Mouse (Mus musculus) ES-CJ7 (cell line): ENCODE data around the gene Cdh1.
A peak's percentile ranks its signal among the peaks of the same experiment; 100 is the strongest.

Experiments
- DNase-seq: peaks from one replicate; pipeline ENCODE4 v3.0.0; 2011; ENCODE audit warnings: low read depth, low spot score

Cdh1 gene

DNA sequence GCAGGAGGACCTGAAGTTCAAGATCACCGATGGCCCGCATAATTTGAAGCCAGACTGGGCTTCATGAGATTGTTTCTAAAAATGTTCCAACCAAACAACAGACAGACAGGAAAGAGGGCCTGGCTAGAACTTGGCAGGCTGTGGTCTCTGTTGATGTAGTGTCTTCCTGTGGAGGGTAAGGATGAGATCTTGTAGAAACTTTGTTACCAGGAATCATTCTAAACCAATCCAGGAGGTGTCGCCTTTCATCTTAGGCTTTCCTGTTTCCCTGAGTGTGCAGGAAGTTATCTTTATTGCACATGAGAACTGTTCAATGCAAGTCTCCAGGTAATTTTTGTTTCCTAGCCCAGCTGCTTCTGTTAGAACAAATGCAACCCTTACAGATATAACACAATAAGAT is 48.8 kb downstream of the Cdh1 start:
- no peak for DNase-seq

DNA sequence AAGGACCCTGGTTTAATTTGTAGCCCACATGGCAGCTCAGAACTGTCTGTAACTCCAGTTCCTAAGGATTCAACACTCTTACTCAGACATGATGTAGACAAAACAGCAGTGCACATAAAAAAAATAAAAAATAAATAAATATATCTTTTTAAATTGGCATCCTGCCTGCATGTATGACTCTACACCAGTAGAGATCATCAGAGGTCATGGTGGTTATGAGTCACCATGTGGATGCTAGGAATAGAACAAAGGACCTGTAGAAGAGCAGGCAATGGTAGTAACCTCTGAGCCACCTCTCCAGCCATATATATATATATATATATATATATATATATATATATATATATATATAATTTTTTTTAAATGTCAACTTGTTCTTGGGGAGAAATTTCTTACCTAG is 52.9 kb downstream of the Cdh1 start:
- DNase-seq = no peak

DNA sequence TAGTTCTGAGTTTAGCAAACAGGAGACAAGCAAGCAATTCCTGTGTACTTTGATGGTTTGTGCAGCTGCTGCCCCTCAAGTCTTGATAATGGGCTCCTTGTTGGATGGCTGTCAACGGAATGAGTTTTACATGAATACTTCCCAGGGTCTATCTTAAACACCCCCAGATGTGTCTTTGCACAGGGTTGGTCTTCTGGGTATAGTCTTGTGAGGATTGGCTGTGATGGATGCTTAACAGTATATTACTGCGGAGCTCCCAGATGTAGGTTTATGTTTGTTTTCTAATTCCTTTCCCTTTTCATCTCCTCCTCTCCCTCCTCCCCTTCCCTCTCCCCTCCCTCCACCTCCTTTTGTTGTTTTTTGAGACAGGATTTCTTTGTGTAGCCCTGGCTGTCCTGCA is 69.6 kb downstream of the Cdh1 start:
- DNase-seq = no peak

DNA sequence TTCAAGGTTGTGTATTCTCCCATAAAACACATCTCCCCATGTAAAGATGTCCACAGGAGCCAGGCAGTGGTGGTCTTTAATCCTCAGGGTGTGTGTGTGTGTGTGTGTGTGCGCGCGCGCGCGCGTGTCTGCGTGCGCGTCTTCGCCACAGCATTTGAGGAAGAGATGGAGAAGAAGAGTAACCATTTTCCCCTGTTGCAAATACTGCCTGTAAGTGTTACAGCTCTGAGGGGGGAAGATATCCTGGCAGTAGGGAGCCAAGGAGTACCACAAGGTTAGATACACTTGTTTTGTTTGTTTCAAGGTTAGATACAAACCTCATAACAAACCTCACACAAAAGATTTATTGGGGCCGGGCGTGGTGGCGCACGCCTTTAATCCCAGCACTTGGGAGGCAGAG is 71.2 kb downstream of the Cdh1 start:
- DNase-seq = peak; percentile 57

DNA sequence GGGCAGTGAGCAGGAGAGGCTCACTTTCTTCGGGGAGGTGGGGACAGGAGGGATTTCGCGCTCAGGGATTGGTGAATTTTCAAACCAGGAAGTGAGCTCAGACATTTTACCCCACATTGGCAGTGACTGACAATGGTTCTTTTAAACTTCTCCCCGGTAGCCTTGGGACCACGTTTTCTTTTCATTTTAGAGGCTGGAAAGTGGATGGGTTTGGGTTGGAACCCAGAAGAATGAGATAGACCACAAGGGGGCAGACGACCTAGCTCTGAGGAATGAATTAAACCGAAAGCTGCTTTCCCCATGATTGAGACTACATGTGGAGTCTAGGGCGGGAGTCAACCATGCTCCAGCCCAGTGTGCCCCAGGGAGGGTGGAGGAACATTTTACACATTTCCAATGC is 71.7 kb downstream of the Cdh1 start:
- DNase-seq = peak; percentile 95

DNA sequence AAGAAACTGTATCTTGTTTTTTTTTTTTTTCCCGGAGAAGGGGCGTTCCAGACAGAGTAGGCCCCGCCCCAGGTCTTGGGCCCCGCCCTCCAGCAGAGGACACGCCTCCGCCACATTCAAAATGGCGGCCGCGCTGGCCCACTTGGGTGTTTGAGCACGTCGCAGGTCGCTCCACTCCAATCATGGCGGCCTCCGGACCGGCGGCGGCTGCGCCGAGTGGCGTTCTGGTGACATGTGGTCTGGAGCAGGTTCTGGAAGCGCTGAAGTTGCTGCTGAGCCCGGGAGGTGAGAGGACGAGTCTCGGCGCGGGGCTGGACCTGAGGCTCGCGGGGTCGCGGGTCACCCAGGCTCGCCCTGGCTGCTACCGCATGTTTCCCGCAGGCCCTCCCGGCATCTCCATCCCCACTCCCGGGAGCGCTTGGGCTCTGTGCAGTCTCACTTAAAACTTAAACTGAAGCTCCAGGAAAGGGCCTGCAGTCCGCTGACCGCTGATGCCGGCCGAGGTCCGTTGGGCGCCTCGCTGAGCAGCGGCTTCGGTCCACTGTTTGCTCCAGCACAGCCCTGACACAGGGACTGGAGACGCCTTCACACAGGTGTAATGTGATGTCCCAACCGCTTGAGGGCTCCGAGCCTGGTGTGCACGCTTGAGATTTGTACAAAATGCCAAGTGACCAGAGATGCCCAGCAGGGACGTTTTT is 80.0 kb downstream of the Cdh1 start, which contains the start of gene Tango6:
Gene Tango6 (plus strand): TSS at position 98 of the 698 bp plus-strand sequence.
- DNase-seq = peak; percentile 92

DNA sequence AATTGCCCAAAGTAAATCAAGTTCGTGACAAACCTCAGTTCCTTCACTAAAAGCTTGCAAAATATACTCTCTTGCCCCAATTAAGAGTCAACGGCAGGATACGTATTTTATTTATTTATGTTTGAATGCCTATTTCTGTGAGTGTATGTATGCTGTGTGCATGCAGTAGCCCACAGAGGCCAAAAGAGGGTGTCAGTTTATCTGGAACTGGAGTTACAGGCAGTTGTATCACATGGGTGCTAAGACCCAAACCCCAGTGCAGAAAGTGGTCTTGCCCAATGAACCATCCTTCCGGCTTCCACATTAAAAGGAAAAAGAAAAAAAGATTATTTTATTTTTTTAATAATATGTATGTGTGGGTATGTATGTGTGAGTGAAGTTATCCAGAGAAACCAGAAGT is 81.2 kb downstream of the Cdh1 start:
- DNase-seq = peak; percentile 59

DNA sequence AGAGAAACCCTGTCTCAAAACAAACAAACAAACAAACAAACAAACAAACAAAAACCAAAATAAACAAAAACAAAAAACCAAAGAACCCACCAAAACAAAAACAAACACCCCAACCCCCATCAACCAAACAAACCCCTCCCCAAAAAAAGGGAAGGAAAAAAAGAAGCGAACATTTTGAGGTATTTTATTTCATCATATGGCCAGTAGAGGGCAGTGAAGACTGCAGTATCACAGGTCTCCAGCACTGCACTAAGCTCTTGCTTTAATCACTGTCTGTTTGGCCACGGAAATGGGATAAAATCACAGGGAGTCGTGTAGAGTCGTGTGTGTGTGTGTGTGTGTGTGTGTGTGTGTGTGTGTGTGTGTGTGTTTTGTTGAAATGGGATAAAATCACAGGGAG is 84.3 kb downstream of the Cdh1 start:
- DNase-seq = peak; percentile 70

DNA sequence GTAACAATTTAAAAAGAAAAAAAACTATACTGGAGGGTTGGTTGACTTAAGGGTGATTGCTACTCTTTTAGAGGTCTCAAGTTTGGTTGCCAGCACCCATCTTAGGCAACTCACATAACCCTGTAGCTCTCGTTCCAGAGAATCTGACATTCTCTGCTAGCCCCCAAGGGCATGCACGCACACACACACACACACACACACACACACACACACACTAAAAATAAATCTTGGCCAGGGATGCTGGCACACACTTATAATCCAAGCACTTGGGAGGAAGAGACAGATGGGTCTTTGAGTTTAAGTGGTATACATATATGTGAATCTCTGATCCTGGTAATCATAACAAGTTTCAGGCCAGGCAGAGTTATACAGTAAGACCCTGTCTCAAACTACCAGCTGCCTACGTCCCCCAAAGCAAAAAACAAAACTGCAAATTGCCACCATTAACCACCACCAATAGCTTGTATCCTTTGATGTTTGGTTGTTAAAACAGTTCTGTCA is 94.6 kb downstream of the Cdh1 start:
- DNase-seq = no peak

DNA sequence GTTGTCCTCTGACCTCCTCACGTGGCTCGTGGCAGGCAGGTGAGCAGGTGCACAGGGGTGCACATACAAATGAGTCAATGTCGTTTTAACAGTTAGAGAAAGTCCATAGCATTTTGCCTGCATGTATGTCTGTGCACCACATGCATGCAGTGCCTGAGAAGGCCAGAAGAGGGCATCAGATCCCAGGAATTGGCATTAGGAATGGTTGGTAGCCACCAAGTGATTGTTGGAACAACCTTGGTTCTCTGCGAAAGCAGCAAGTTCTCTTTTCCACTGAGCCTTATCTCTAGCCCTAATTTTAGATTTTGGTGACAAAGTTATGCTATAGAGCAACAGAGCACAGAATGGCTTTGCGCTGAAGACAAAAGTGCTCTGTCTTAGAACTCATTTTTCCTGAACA is 96.4 kb downstream of the Cdh1 start:
- peak; percentile 76 for DNase-seq

DNA sequence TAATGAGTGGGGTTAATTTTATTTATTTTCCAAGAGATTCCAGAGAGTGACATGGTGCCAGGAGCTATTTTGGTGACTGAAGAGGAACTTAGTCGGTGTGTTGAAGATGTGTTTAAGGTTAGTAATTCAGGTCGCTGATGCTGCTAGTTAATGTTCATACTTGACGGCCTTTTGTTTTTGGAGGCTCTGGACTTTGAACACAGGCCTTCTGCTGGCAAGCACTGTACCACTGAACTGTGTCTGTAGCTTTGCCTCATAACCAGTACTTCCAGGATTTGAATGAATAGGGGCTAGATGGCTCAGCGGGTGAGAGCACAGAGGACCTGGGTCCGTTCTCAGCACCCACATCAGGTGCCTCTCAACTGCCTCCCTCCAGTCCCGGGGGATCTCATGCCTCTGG is 97.0 kb downstream of the Cdh1 start:
- DNase-seq = no peak

DNA sequence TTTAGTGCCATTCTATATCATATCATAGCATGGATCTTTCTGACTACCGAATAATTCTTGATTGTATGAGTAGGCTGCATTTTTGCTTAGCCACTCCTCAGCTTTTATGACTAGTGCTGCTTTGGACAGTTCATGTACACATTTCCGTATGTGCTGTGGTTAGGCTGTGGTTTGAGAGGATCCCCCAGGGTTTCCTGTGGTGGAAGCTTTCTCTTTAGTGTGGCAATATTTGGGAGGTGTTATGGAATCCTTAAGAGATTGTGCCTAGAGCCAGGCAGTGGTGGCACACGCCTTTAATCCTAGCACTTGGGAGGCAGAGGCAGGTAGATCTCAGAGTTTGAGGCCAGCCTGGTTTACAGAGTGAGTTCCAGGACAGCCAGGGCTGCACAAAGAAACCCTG is 98.2 kb downstream of the Cdh1 start:
- no peak for DNase-seq

DNA sequence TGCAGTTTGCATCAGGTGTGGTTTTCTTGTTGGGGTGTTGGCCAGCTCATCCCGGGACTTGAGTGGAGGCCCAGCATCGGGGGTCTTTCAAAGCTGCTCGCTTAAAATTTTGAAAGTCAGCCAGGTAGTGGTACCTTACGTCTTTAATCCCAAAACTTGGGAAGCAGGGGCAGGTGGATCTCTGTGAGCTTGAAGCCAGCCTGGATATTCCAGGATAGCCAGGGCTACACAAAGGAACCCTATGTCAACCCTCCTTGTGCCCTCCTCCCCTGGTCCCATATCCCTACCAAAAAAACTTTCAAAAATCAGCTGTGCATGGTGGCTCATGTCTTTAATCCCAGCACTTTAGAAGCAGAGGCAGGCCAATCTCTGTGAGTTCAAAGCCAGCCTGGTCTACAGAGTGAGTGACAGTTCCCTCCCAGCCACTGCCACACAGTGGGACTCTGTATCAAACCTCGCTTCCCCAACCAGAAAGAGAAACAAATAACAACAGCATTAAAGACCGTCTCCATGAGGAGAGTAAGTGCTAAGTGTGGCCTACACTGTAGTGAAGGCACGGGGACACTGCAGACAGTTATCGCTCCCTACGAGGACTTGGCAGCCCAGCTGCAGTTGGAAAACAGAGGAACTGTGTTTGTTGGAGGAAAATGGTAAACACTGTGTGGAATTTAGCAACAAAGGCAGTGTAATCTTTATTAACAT is 101.2 kb downstream of the Cdh1 start:
- no peak for DNase-seq

DNA sequence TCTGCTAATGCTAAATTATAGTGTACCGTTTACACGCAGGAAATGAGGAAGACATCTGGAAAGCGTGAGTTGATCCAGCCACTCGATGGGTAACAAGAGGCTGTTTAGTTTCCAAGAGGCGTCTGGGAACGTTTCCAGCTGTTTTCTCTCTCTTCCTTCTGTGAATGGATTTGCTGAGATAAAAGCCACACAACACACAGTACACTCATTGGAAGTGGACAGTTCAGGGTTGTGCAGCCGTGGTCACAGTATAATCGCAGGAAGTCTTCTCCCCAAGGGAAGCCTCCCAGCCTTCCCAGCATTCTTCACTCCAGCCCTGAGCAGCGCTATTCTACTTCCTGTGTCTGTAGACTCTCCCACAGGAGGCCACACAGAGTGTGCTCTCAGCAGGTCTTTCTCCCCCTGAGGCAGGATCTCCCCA is 101.8 kb downstream of the Cdh1 start:
- no peak for DNase-seq

DNA sequence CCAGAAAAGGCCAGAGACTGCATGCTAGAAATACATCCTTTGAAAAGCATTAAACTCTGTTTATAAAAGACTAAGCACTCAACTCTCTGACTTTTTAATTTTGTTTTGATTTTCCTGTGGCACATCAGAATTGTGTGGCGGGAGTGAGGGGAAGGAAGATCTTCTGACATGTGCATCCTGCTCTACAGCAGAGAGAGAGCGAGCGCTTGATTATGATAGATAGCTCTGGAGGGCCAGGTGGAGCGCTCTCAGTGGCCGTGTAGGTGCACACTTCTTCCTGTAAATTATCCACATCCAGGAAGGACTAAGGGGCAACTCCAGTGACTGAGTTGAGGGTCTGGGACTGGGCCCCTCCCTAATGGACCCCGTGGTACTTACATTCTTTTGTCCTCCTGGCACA is 103.0 kb downstream of the Cdh1 start:
- DNase-seq = no peak

DNA sequence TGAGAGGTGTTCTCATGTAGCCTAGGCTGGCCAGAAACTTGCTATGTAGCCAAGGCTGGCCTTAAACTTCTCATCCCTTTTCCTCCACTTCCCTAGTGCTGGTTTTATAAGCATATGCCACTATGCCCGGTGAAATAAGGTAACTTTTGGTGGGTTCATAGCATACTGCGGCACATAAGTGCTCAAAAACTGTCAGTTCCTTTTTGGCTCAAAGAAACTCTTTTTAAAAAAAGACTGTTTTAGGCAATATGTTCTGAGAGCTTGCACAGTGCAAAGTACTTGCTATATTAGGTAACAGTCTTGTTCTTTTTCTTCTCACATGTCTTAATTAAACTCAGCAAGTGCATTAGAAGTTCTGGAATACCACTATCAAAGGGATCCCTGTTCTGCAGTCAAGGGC is 106.9 kb downstream of the Cdh1 start:
- no peak for DNase-seq

DNA sequence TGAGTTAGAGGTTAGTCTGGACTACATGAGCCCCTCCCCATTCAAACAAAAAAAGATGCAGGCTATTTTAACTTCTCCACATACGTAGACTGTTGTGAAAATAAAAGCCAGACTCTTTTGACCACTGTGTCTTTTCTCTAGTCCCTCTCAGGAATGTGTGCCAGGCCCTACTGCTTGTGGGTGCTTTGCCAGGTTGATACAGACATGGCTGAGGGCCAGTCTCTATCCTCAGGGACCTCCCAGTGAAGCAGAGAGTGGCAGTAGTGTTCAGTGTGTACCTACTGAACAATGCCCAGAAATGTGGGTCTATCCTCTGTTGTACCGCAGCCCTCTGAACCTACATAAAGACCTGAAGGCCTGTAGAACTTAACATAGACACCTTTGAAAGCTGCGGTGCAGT is 109.3 kb downstream of the Cdh1 start:
- DNase-seq = no peak

DNA sequence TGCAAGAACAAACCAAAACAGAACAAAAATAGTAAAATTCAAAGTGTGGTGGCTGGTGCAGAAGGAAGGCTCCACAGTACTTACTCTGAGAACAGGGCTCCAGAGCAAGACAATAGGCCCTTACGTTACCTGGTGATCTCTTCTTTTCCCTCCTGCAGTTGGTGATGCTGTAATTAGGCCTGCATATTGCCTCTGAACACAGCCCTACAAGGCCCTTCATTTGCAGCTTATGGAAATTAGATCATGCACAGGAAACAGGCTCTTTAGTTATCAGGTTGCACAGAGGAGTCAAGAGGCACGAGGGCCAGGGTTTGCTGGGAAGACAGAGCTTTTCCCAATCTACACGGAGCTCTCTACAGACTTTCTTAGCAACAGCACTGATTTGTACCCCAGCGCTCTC is 111.1 kb downstream of the Cdh1 start:
- no peak for DNase-seq

DNA sequence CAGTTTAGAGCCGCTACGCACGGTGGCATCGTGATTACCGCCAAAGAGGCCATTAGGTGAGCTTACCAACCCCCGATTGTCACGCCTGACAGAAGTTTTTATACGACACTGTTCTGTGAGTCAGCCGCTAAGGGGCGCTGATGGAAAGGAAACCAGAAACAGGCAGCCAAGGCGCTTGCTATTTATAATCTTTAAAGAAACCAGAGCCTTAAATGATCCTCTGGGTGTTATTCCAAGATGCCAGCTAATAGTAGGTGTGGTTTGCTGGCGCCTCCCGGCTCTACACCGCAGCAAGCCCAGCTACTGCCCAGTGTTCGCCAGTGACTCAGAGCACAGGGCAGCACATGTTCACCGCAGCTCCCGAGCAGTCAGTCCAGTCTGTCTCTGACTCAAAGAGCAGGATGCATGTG is 114.9 kb downstream of the Cdh1 start:
- DNase-seq = peak; percentile 71
